Mouse (Mus musculus): ENCODE results near the gene 0610010F05Rik. TPM values are rescaled to one million over a fixed set of nuclear protein-coding genes. Genes with fewer than 3 reads are reported as not detected.
A peak's percentile ranks its signal among the peaks of the same experiment; 100 is the strongest.
"Not testable (repeated sequence)": the region's sequence is repeated elsewhere in the genome, so short reads cannot be mapped to it uniquely, and the experiment has no call there.

Gene 0610010F05Rik
- total RNA-seq (2021), result 1 to 10 TPM; 9.1 to 10.0 TPM
- long read RNA-seq, experiment 1, full-length matches to known transcripts, result 12 of 18 reads
- long read RNA-seq, experiment 1, partial matches to known transcripts, result 1 of 18 reads
- long read RNA-seq, experiment 1, other reads (novel, unspliced or antisense), result 5 of 18 reads
- long read RNA-seq, experiment 2, full-length matches to known transcripts, result 15 of 21 reads
- long read RNA-seq, experiment 2, partial matches to known transcripts, result 1 of 21 reads
- long read RNA-seq, experiment 2, other reads (novel, unspliced or antisense), result 5 of 21 reads

DNA sequence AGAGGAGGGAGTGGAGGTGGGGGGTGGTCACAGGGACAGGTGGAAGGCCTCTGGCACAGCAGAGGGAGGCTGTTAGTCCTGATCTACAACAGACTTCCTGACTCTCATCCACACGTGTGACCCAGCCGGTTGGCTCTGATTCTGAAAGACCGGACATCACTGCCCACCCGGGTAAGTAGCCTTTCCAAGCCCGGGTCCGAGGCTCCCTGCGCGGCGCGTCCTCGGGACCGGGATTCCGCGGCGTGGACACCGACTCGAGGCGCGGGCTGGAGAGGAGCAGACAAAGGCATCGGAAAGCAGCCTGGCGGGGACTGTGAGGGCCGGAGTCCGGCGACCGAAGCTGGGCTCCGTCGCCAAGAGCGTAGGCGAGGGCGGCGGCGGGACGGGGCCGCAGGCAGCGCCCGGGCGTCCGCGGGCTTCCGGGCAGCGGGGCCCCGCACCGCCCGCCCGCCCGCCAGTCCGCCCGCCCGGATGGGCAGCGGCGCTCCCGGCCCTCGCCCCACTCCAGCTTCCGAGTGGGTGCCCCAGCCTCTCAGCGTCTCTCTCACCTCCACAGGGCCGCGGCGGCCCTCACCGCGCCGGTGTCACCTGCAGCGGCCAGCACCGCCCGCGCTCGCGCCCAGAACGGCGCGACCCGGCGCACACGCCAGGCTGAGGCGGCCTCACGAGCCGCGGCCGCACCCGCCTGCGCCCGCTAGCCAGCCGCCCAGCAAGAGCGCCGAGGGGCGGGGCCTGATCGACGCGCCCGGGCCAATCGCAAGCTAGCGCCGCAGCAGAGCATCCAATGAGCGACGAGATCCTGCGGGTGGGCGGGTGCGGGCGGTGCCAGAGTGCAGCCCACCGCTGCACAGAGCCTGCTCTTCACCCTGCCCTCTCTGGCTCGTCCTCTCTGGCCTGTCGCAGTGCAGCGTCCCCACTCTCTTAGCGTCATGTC is at the start of gene 0610010F05Rik:
Gene 0610010F05Rik (minus strand): TSS at position 695 of the 934 bp plus-strand sequence.
- DNase-seq, result peak; percentile 82

DNA sequence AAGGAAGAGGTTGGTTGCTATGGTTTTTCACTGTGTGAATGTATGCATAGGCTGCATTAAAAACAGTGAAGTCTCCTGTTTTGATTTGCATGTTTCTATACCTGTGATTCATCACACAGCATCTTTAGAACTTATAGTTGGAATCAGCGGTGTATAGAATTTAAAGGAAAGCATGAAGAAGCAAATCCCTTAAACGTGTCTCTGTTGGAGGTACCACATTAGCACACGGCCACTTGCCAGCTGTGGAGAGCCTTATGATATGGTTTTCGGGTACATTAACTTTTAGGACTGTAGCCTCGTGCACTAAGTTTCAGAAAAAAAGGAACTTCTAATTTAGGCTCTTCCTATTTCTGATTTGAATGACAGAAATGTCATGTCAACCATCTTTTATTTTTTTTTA is 49.1 kb upstream of the 0610010F05Rik start:
- no peak for DNase-seq

GRCm38 (mm10) chr11:23680435-23680950 is 47.1 kb upstream of the 0610010F05Rik start:
- DNase-seq, result no peak

DNA sequence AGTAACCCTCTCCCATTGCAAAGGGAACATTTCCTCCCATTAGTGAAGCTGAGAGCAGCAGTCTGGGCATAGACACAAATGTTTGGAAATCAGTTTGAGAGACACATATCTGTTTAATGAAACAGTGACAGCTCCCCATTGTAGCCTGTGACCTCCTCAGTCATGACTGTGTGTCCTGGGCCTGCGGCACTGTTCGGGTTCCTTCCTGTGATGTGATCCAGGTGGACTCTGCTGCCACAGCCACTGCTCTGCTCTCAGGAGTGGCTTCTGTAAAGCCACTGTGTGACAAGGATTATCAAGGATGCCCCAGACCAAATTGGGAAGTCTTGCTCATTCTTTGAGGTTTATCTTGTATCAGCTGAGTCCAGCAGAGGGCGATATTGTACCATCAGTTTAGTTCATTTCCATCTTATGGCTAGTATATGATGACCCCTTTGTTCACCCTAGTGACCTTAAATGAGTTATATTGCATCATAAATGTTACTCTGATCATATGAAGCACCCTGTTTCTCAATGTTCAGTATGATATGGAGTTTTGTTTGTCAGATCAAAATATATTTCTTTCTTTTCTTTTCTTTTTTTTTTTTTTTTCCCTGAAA is 45.7 kb upstream of the 0610010F05Rik start:
- peak; percentile 59 for DNase-seq

GRCm38 (mm10) chr11:23676100-23676499 is 42.7 kb upstream of the 0610010F05Rik start:
- DNase-seq, result no peak

DNA sequence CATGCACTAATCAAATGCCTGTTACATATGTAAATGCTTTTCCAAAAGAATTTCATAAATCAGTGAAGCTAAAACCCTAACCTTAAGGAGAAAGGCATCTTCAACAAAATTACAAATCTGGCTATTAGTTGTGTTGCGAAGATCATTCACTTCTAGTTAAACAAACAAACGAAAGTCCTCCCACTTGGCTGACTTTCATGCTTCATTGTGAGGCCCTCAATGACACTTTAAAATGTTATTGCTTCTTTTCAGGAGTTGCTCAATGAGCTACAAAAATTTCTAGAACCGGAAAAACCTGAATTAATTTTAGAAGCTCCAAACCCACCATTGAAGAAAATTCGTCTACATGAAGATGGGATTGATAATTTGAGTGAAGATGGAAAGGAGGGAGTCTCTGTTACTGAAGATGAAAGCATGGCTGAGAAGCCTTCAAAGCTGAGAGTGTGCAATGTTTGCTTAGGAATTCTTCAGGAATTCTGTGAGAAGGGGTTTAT is 38.9 kb upstream of the 0610010F05Rik start:
- no peak for DNase-seq

DNA sequence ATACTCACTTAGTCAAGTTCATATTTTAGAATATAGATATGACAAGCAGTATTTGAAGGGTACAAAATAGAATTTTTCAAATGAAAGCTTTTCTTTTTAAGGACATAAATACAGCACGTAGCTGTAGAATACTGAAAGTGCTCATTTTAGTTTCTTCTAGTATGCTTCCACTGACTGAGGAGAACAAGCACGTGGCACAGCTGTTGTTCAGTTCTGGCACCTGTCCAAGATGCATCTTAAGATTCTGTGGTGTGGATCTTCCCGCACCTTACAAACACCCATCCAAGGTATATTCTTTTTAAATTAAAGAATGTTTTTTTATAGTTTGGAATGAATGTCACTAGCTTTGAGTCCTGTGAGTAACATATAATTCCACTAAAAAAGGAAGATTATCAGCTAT is 33.7 kb upstream of the 0610010F05Rik start:
- no peak for DNase-seq

DNA sequence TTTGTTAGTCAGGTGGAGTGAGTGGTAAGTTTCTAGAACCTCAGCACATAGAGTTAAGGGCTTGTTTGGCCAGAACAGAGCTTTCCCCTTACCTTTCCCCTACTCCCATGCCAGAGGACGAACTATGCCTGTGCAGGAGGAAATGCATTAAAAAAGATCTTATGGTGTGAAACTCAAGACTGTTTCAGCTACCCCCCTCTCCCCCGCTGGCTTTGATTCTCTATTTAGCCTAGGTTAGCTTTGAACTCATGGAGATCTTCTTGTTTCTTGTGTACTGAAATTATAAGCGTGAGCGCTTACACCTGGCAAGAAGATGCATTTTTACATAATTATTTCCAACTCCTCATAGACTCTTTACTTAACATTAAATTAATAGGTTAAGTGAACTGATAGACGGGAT is 33.1 kb upstream of the 0610010F05Rik start:
- DNase-seq, result no peak

DNA sequence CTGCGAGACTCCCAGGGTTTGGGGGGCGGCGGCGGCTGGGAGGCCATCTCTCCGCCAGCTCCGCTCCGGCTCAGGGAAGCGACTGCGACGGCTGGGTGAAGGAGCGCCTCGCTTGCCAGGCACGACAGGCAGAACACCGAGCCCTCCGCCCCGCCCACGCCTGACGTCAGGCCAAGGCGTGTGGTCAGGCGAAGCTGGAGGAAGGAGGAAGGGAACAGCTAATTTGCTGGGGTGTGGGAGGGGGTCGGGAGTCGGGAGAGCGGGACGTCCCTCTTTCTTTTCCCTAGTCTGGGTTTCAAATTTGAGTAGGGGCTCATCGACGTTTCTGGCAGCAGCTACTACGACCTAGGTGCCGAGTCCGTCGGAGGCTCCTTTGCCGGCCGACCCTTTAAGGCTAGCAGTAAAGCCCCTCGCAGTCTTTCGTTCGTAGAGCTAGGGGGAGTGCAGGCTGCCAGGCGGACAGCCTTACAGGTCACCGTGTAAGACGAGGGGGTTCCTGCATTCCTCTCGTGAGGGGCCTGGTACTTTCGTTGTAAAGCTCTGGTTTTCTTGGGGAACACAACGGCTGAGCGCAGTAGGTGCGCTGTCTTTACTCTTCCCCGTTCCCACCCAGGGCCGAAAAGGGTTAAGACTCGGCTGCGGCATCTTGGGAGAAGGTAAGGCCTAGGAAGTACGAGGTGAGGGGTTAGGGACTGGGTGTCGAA is 32.5 kb upstream of the 0610010F05Rik start, which contains the start of gene Pex13:
Gene Pex13 (minus strand): TSS at position 162 of the 704 bp plus-strand sequence.
- peak; percentile 90 for DNase-seq

- DNase-seq, result no peak
These were observed 31.9 kb upstream of the 0610010F05Rik start, which contains the start of gene Pus10 for GRCm38 (mm10) chr11:23665311-23665786. TSS of gene Pus10 (plus strand) at chr11:23665674.

- DNase-seq, result no peak
These were observed 30.8 kb upstream of the 0610010F05Rik start for GRCm38 (mm10) chr11:23664232-23664631.

DNA sequence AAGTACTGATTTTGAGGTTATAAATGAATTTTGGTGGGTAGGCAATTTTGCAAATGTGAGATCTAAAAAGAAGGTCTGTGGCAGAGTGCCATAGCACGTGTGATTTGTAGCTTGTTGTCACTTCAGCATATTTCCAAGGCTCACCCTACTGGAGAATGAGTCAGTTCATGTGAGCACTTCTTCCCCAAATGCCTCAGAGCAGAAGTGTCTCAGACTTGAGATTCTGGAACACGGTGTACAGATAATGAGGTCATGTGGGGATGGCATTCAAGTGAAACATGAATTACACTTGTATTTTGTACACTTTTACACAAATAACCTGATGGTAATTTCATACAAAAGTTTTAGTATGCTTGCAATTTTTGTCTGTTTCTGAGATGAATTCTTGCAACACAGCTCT is 24.4 kb upstream of the 0610010F05Rik start:
- no peak for DNase-seq

DNA sequence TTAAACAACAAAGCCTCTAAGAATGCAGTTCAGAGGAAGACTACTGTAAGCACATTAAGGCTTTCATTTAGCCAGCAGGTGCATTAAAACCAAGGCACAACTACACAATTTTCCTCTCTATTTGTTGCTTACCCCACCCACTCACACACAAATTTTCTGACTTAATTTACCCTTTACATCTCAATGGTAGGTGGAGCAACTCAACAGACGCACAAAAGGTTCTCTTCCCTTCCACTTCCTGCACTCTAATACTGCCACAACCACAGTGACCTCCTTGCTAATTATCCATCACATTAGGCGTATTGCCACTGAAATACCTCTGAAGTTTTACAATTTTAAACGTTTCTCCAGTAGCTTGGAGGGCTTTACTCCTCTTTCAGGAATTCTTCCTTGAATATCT is 20.2 kb upstream of the 0610010F05Rik start:
- no peak for DNase-seq

DNA sequence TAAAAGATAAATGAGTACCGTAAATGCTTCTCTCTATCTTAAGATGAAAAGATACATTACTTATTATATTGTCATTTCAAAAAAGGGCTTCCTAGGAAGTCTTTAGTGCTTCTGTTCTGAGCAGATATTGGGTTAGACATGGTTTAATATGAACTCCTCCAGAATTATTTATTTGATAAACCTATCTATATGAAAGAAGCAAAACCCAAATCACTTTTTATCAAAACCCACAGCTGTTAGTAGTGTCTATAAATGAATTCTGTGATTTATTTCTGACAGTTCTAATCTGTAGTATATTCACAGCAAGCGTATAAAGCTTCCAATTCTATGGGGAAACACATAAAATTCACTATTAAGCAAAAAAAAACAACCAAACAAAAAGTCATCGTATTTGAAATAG is 14.4 kb upstream of the 0610010F05Rik start:
- no peak for DNase-seq

- no peak for DNase-seq
These were observed 14.0 kb upstream of the 0610010F05Rik start for GRCm38 (mm10) chr11:23647431-23647830.

- DNase-seq, result no peak
These were observed 1.1 kb upstream of the 0610010F05Rik start for GRCm38 (mm10) chr11:23634573-23634972.

GRCm38 (mm10) chr11:23633879-23634215 is 408 bp upstream of the 0610010F05Rik start:
- DNase-seq, result no peak

DNA sequence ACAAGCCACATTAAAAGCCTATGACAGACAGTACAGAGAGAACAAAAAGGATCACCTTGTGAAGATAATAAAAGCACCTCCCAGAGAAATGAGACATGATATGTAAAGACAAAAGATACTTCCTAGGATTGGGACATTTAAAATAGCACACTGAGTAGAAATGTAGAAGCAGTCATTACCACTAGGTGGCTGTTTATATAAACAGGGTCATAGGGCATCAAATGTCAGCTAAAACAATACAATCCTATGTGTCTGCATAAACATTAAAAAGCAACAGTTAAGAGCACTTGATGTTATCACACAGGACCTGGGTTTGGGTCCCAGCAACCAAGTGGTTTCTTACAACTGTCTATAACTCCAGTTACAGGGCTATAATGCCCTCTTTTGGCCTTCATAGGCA is 2.8 kb downstream of the 0610010F05Rik start:
- DNase-seq, result no peak

- no peak for DNase-seq
These were observed 14.4 kb downstream of the 0610010F05Rik start for GRCm38 (mm10) chr11:23618995-23619394.

- no peak for DNase-seq
These were observed 18.9 kb downstream of the 0610010F05Rik start for GRCm38 (mm10) chr11:23614546-23614945.

DNA sequence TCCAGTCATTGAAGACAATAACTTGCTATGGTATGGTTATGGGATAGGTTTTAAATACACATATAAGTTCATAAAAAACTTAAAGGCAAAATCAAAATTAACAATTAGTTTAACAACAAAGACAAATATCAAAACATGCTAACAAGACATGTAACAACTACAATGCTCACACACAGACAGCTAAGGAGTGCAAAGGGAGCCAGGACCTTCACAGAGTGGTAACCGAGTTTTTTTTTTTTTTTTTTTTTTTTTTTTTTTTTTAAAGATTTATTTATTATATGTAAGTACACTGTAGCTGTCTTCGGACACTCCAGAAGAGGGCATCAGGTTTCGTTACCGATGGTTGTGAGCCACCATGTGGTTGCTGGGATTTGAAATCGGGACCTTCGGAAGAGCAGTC is 26.1 kb downstream of the 0610010F05Rik start:
- not testable (repeated sequence) for DNase-seq

DNA sequence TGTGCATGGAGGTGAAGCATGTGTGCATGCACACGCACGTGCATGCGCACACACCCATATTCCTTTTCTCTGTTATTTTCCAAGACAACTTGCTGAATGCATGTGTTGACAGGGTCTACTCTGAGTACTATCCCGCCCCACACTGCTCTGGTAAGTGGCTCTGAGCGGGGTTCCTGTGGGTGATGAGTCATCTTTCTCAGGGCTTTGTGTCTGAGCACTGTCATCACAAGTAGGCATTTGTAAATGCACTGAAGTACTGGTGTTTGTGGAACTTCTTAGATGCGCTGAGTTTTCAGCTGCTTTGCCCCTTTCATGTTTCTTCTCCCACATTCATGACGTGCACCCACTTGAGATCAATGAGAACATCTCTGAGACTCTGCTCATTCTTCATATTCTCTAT is 63.3 kb downstream of the 0610010F05Rik start:
- DNase-seq, result no peak
